Mouse (Mus musculus): ENCODE results near the gene Iah1.

Gene Iah1

DNA sequence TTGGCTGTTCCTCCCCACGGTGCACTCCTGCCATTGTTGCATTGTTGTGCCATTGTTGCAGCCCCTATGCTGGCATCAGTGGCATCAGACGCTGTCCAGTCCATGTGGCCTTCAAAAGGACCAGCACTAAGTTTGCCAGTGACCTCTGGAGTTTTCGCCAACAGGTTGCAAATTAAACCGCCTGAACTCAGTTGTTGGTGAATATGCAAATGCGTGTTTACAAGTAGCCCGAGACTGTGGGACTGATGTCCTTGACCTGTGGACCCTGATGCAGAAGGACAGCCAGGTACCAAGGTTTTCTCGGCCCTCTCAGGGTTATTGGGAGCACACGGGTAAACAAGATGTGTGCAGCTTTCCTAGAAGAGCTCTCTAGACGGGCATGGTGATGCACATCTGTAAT, 5.0 kb downstream of the Iah1 start:
- no peak for DNase-seq

DNA sequence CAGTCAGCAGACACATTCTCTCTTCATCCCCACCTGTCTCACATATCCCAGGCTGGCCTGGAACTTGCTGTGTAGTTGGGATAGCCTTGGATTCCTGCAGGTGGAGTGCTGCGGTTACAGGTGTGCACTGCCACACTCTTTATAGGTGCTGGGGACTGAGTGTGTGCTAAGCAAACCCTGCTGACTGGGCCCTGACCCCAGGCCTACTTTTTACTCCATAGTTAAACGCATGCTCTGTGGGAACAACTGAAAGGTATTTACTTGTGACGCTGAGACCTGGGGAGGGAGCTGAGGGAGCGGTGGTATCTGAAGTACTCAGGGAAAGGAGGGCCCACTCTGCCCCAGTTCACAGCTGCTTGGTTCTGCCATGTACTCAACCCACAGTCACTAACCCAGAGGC, 6.1 kb downstream of the Iah1 start:
- no peak for DNase-seq

DNA sequence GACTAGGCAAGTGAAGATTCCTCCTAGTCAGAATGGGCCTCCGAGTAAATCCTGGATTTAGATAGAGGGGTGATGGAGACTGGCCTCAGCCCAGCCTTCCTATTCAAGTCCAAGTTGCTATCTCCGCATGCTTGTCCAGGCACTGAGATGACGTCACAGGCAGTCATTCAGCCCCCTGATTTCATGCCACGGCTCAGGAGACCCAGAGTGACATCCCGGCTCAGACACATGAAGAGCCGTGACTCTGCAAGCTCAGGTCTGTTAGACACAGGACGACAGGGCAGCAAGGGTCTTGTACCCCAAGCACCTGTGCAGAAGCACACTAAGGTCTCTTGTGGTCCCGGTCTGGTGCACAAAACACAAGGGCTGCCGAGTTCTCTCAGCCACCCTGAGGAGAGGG, 6.7 kb downstream of the Iah1 start:
- no peak for DNase-seq

DNA sequence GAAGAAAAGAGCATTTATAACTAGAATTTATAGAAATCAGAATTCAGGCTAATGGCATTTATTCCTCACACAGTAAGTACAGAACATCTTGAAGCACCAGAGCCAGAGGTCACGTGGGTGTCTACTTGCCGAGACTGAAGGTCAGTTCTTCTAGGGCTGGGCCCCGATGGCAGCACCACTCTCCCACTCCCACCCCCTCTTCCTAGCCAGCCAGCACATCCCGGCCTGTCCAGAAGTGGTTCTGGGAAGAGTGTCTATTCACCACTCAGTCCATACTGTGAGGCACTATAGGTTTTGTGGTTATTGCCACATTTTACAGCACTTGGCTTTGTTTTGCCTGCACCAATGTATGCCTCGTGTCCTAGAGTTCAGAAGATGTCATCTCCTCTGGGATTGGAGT, 7.9 kb downstream of the Iah1 start:
- DNase-seq: no peak

DNA sequence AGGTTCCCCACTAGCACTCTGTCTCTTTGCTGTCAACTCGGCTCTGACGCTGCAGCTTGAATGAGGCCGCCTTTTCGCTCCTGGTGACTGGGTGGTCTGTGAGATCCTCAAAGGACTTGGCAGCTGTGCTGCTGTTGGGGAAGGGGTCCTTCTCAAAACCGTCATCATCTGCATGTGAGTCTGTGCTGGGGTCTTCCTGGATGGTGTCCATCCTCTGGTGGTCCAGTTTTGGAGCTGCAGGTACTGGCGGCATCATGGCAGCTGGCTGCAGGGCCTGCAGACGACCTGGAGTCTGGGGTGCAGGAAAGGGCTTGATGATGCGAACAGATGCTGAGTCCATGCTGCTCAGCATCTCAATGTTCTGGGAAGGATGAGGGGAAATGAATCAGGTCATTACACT, 9.1 kb downstream of the Iah1 start:
- no peak for DNase-seq

DNA sequence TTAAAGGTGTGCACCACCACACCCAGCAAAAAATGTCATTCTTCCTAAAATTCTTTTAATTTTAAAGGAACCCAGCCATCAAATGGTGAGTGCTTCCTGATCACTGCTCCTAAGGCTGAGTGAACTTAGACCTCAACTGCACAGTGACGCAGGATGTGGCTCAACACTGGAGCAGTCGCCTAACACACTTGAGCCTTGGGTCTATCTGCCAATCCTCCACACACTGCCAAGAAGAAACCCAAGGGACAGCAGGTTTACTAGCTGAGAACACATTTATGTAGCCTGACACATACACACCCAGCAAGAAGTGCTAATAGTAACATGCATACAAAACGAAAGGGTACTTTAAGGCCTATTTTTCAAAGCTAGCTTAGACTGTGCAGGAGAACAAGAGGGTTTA, 10.1 kb downstream of the Iah1 start:
- DNase-seq: no peak

DNA sequence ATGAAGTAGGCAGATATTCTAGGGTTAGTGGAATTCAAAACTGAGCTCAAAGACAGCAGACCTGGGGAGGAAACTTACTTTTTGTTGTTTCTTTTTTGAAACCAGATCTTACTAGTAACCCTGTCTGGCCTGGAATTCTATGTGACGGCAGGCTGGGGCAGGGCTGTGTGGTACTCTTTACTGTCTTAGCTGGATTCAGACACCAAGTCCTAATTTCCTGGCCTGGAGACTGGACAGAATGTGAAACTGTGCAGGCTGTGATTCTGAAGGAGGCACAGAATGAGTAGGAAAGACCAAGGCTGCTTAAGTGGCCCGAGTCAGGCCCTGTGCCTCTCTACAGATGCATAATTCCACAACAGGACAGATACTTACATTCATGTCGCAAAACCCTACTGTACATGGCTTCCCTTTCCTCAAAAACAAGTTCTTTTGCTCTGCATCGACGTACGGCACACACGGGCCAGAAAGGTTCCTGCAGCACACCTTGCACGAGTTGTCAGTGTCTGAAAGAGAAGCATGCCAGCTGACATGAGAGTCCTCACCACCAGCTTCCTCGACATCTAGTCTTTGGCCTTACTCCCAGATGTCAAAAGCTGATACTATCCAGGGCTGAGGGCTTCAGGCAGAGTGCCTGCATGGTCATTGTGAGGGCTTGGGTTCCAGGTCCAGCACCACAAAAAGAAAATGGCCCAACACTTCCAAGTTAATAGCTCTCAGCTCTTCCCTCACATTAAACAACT, 13.6 kb downstream of the Iah1 start:
- DNase-seq: no peak

DNA sequence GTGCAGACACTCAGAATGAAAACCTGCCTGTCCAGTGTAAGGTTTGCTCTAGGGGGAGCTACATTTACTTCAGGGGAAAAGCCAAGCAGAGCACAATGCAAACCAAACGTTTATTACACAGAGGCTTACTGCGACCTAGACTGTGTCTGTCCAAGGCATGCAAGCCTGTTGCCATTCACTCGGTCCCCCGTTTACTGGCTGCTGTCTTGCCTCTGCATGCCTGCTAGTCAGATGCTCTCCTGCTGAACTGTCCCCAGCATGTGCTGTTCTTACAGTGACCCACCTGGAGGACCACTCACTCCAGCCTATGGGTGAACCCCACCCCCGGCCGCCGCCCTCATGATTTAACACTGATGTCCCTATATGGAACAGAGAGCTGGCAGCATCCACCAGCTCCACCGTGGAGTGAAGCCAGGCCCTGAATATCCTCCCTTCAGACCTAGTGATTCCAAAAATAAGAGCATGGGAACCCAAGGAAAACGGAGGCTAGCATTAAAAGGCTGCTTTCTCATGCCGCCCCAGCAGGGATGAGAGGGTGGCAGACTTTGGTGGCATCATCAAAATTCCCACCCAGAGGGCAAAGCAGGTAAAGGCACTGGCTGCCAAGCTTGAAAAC, 14.9 kb downstream of the Iah1 start:
- no peak for DNase-seq

DNA sequence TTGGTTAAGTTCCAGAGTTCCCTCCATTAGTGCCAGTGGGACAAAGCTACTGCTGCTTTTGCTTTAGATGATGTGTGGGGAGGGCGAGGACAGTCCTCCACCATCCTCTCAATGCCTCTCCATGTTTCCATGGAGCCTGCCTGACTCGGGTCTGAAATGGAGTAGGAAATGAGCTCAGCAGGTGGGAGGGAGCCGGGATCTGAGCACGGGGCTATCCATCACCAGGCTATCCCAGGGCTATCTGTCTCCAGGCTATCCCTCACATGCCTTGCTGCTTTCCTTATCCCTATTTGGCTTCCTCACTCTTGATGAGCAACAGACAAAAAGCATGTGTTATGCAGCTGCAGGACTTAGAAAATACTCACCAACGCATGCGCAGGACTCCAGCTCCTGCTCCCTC, 15.5 kb downstream of the Iah1 start:
- no peak for DNase-seq

DNA sequence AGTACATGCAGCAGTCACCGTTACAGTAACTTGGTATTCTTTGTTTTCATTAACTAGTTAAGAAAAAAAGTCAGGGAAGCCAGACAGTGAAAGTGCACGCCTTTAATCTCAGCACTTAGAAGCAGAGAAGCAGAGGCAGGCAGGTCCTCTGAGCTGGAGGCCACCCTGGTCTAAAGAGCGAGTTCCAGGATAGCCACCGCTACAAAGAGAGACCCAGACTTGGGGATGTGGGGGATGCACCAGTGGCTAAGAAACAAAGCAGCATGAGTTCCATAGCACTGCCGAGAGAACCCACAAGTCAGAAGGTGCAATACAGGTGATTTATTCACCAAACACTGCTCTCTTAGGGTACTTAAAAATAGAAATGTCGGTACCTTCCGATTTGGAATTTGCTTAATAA, 16.8 kb downstream of the Iah1 start:
- DNase-seq: no peak

DNA sequence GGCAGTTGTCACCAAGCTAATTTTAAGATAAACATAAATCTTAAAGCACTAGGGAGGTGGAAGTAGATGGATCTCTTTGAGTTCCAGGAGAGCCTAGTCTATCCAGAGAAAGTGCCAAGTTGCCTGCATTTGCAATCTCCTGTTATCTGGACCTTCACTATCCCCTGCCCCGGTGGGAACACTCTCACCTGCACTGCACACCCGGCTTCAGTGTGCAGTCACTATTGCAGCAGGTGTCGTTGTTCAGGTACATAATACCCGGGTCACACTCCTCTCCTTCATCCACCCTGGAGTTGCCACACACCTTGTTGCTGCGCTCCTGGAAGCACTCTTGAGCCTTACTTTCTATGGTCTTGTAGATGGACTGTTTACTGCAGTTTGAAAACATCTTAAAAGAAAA, 17.6 kb downstream of the Iah1 start:
- no peak for DNase-seq

DNA sequence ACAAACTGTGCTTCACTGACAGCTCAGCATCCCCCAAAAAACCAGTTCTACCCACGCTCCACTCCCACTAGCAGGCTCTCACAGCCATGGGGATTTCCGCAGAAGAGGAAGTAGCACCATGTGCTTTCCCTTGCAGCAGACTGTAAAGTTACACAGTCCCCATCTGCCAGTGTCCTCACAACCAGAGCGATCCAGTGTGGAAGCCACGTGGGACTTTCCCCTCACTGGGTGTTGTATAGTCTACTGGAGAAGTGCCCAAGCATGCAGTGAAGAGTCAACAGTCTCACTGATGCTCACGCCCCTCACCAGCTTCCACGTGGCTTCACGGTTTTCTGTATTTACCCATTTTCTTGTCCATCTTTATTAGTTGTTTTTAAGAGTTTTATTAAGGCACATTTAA, 19.7 kb downstream of the Iah1 start:
- DNase-seq: no peak

DNA sequence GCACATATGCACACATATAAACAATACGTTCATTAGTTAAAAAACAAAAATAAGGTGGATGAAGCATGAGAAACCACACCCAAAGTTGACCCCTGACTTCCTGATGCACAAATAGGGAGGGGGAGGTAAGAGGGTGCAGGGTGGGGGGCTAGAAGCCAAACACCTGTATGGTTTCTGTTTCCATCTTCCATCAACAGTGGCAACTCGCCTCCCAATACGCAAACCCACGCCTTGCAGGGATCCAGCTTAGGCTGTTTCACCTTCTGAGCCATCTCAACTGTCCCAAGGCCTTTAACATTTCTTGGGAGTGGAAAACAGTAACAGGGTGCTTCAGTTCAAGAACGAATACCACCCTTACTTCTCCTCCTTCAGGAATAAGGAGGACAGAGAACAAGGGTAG, 21.0 kb downstream of the Iah1 start:
- DNase-seq: no peak

DNA sequence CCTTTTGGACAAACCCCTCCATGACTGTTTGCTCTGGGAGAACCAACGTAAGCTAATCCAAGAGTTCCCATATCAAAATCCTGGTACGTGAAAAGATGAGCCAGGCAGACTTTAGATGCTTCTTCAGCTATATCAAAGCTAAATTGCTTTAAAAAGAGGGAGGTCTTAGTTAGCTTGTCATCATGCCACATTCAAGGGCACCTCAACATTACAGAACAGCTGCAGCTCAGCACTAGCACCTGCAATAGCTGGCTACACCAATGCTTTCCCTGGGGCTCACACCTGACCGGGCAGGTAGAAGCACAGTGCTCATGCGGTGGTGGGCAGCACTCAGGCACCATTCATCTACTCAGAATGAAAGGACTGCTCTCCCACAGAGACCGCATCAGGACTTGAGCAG, 24.5 kb downstream of the Iah1 start:
- DNase-seq: no peak

DNA sequence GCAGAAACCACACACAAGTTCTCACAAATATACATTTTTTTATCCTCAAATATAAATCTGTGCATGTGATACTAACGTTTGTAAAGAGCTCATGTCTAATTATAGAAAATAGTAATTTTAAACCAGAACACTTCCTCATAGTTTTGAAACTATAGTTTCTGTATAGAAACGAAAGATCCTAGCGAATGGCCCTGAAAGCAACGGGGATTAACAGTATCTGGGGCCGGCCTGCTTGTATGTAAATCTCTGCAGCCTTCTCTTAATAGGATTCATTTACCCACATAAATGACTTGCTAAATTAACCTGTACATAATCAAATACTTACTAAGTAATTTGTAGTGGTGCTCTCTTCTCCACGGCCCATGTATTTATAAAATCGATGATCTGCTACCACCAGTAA, 30.8 kb downstream of the Iah1 start:
- DNase-seq: no peak

DNA sequence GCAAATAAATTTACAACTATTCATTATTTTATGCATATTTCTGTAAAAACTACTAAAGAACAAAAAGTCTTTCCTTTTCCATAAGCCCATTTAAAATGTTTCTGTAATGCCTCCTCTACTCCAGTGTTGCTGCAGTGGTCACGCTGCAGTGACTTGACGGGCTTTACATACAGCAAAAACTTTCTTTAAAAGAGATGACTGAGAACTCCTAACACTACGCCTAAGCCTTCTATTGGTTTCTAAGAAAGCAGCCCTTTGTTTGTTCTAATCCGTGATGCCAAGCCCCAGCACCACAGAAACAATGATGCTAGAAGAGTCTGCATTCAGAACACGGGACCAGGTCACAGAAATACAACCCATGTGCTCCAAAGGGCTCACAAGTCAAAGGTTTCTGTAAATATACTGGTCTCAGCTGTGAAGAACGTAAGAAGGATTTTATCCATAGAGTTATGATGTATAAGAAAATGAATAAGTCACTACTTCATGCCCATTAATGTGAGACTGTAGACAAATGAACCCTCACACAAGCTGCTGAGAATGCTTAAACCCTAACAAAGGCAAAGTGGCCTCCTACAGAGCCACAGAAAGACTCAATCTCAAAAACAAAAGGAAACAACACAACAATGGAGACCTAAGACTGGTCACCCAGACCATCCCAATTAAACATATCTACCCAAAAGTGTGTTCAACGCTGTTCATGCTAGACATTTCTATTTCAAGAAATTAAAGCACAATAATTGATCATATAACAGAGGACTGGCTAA, 34.1 kb downstream of the Iah1 start:
- no peak for DNase-seq

DNA sequence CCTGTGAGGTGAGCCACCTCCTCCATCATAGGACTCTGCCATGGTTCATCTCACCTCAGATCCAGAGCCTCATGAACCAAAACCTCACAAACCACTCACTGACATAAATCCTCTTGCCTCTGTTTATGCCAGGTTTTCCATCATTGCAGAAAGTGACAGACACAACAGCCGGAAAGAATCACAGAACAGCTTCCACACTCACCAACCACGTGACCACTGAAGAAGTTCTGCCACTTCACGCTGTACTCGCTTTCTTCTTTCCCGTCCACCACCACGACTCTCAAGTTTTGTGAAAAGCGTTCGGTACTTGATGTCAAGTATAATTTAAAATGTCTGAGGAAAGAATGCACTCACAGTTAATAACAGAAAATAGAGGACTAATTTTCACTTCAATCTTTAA, 37.5 kb downstream of the Iah1 start:
- DNase-seq: no peak

DNA sequence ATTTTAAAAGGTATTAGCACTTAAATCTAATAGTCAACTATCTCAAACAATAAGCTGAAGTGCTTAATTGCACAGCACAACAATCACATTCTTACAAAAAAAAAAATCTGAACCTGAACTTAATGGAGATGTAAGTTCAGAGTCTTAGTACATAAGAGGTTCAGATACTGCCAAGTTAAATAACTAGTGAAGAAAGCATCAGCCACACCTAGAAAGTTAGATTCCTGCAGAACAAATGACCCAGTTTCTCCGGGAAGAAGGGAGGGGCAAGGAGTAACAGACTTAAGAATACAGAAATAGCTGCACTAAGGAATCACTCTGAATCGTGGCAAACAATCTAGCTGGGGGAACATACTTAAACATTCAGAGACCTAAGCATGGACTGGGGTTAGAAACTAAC, 46.5 kb downstream of the Iah1 start:
- DNase-seq: no peak

DNA sequence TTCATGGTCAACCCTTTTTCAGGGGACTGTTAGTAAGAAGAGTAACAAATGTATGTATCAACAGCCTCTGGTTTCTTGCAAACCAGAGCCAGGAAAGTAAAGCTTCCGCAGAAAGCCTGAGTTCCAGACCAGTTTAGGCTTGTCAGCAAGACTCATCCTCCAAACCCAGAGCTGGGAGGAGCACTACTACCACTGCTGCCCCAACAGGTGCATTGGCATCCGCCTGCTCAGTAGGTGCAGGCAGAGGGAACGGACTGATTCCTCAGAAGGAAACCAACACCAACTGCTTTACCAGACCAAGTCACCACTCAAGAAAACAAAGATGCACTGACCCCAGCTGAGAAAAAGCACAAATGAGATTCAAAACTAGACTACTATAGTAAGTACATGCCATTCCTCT, 47.0 kb downstream of the Iah1 start:
- no peak for DNase-seq

DNA sequence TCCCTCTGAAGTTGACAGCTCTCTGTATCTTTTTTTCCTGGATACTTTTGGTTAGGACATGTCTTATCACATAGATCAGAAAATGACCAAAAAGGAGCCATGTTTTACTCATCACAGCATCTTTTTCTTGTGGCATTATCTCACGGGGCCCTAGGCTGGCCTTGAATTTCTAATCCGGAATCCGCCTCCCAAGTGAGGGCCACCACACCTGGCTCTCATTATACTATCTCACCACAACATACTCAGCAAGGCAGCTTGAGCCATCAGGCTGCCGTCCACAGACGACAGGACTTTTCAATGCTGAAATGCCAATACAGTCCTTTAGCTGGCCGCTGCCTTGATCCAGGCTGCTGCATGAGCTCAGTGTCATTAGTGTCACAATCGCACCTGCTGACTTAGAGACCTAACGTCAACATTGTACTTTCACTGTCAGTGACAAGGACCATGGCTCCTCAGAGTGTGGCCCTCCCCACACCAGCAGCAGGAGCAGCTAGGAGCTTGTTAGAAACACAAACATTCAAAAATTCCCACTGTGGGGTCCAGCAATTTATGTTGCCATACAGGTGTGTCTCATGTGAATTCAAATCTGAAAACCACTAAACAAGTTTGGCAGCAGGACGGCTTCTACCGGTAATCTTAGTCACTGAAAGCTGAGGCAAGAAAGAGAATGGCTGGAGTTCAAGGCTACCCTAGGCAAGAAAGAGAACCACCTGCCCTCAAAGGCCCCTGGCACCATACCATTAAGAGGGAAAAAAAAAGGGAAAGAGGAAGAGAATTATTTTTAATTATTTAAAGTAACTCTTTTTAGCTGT, 48.6 kb downstream of the Iah1 start:
- DNase-seq: no peak

DNA sequence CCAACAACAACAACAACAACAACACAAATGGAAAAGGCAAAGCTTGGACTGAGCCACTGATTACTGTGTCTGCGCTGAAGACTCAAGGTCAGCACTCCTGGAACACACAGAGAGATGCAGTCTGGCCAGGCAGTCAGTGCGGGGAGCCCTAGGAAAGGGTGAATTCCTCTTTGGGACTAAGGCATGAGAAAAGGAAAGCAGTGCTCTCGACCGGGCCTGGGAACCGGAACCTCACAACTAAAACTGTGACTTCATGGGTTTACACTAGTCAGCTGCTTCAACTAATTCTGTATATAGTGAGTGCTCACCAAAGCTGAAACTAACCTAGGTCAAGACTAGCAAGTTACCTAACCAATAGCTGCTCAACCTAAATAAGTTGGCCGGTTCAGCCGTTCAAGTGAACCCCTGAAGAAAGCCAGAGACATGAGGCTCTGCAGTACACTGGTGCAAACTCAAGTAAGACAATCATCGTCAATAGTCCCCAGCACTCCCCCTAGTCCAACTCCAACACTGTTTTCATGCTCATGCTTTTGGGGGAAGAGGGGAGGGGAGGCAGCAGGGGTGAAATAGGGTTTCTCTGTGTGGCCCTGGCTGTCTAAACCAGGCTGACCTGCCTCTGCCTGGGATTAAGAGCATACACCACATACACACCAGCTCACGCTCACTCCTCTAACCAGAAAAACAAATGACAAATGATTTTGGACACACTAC, 52.3 kb downstream of the Iah1 start:
- DNase-seq: no peak

DNA sequence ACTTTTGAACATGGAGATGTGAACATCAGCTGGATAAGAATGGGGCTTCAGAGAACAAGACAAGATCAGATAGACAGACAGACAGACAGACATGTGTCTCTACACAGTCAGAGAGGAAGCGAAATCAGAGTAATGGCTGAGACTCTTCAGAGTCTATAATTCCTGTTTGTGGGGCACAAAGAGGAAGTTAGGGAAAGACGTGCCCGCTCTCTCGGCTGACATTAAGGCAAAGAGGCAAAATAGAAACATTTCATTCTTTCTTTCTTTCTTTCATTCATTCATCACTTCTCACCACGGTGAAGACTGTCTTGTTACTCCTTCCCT, 52.9 kb downstream of the Iah1 start:
- DNase-seq: no peak

DNA sequence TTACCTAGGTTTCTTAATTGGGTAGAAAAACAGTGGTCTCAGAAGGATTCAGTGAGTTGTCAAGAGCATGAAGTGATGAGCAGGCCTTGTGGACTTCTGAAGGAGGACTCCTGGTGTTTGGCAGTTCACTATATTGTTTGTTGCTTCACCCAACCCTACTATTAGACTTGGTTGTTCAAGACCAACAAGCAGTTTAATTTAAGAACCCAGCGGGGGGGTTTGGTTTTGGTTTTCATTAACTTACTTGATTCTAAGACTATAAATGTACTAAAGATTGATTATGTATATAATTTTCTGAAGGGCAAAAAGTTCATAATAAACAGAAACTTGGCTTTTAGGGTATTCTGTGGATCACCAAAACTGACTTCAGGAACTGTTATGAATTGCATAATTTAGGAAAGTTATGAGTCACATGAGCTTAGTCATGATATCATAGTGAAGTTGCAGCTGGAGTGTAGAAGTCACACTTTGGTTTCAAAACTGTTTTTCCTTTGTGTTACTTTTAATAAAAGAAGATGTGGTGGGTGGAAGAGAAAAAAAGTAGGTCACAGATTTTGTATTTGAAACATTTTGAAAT, 53.9 kb downstream of the Iah1 start:
- DNase-seq: no peak

All from embryo, embryonic 11 days (tissue).